9 mouse cellular contexts compared by ENCODE assay signal in the genomic region with DNA sequence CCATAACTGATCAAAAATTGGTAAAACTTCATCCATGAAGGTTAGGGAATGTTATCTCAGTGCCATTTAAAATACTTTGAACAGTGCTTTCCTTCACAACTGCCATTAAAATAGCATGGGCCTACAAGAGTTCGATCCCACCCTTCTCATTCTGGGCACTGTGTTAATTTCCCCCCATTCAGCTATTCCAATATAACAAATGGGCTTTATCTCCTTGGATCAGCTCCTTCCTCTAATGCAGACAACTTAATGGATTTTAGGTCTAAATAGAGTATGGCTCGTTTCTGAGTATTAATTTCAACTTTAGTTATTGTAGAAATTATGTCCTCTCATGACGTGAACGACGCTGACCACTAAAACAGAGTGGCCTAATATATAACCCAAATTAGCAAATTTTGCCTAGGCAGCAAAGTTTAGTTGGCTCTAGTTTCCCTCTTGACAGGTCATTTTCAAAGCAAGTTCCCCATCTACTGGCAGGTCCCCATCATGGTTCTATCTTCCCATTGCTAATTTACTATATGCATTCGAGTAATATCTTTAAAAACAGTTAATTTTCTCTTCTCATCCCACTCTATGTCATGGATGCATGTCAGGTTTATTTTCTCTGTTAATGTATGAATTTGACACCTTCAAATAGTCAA.
A peak's percentile ranks its signal among the peaks of the same experiment; 100 is the strongest.
DNase-seq lines count a peak whose midpoint lies in the region; ATAC-seq lines count a peak whose summit lies in the region.
"Had no signal": no experiment of that assay in that cellular context is flagged by ENCODE, and none has a peak within 500 bp of the region (broad histone marks: within the 10 kb centered on the region; RNA-seq: fewer than 3 reads in every experiment).

No protein-coding gene starts in this region.

- no peak overlapping the region for H3K9ac ChIP-seq in hindbrain, embryonic 16.5 days (ENCODE audit: low read depth, low read length)
- no peak overlapping the region for H3K9ac ChIP-seq in hindbrain, embryonic 13.5 days
- no peak overlapping the region for H3K9ac ChIP-seq in embryonic facial prominence, embryonic 14.5 days (ENCODE audit: low read depth, low read length)
- H3K9ac ChIP-seq: limb, embryonic 12.5 days had no signal

- DNase-seq in 3T3-L1 (ENCODE audit: low read depth, low spot score) (peak; percentile 34), MN1 (ENCODE audit: low spot score) (peak; percentile 27)
- peak; percentile 47 for DNase-seq in embryonic facial prominence, embryonic 14.5 days (ENCODE audit: low spot score)
- DNase-seq in gastrocnemius, adult 8-10 months (ENCODE audit: low spot score in 2 of 2), result no peak
- DNase-seq in frontal cortex, postnatal 25 days (ENCODE audit: low spot score in 2 of 2), result no peak

- H3K4me1 ChIP-seq in hindbrain, embryonic 16.5 days (ENCODE audit: control insufficient read depth, insufficient read depth, low read depth, low read length), result no peaks in the 10 kb centered on the region
- H3K4me1 ChIP-seq in hindbrain, embryonic 13.5 days (replicated peaks), result no peaks in the 10 kb centered on the region
- H3K4me1 ChIP-seq in embryonic facial prominence, embryonic 14.5 days (ENCODE audit: control insufficient read depth, insufficient read depth, low read length), result no peaks in the 10 kb centered on the region
- H3K4me1 ChIP-seq: limb, embryonic 12.5 days had no signal

- no peaks in the 10 kb centered on the region for H3K27me3 ChIP-seq in hindbrain, embryonic 16.5 days (replicated peaks; ENCODE audit: control insufficient read depth, insufficient read depth, low read length)
- H3K27me3 ChIP-seq in hindbrain, embryonic 13.5 days, result no peaks in the 10 kb centered on the region
- H3K27me3 ChIP-seq in embryonic facial prominence, embryonic 14.5 days (replicated peaks; ENCODE audit: control insufficient read depth, insufficient read depth, low read length), result no peaks in the 10 kb centered on the region
- H3K27me3 ChIP-seq: limb, embryonic 12.5 days had no signal

- no peak overlapping the region for H3K4me3 ChIP-seq in hindbrain, embryonic 16.5 days (ENCODE audit: low read length)
- no peak overlapping the region for H3K4me3 ChIP-seq in hindbrain, embryonic 13.5 days
- no peak overlapping the region for H3K4me3 ChIP-seq in embryonic facial prominence, embryonic 14.5 days (ENCODE audit: low read depth, low read length)
- H3K4me3 ChIP-seq: limb, embryonic 12.5 days had no signal

- 0 out of 2 replicates have a peak, but pooled peaks have one; percentile 52 for ATAC-seq in hindbrain, embryonic 16.5 days
- ATAC-seq in hindbrain, embryonic 13.5 days (ENCODE audit: low FRiP score), result no peak
- no peak for ATAC-seq in embryonic facial prominence, embryonic 14.5 days (ENCODE audit: low read depth)
- ATAC-seq in erythroblast, adult 5-6 weeks (replicated peaks; ENCODE audit: low FRiP score, poor library complexity, severe bottlenecking), result no peak

- 73% methylated on average over 6 of the region's 6 CpGs for WGBS in hindbrain, embryonic 16.5 days
- 77% methylated on average over 6 of the region's 6 CpGs for WGBS in hindbrain, embryonic 13.5 days
- 61% methylated on average over 6 of the region's 6 CpGs for WGBS in embryonic facial prominence, embryonic 14.5 days

- no peak overlapping the region for H3K4me2 ChIP-seq in hindbrain, embryonic 16.5 days (ENCODE audit: low read length)
- no peak overlapping the region for H3K4me2 ChIP-seq in hindbrain, embryonic 13.5 days
- no peak overlapping the region for H3K4me2 ChIP-seq in embryonic facial prominence, embryonic 14.5 days (ENCODE audit: low read depth, low read length)
- H3K4me2 ChIP-seq: limb, embryonic 12.5 days had no signal

- no peaks in the 10 kb centered on the region for H3K36me3 ChIP-seq in hindbrain, embryonic 16.5 days (ENCODE audit: control insufficient read depth, insufficient read depth, low read length)
- no peaks in the 10 kb centered on the region for H3K36me3 ChIP-seq in hindbrain, embryonic 13.5 days
- no peaks in the 10 kb centered on the region for H3K36me3 ChIP-seq in embryonic facial prominence, embryonic 14.5 days (ENCODE audit: control insufficient read depth, insufficient read depth, low read length)
- H3K36me3 ChIP-seq: limb, embryonic 12.5 days had no signal

- no peaks in the 10 kb centered on the region for H3K9me3 ChIP-seq in hindbrain, embryonic 16.5 days (ENCODE audit: control insufficient read depth, low read length)
- H3K9me3 ChIP-seq in hindbrain, embryonic 13.5 days, result no peaks in the 10 kb centered on the region
- H3K9me3 ChIP-seq in embryonic facial prominence, embryonic 14.5 days (ENCODE audit: control insufficient read depth, low read length), result no peaks in the 10 kb centered on the region
- H3K9me3 ChIP-seq: limb, embryonic 12.5 days had no signal

- H3K27ac ChIP-seq in hindbrain, embryonic 16.5 days (ENCODE audit: low read depth, low read length), result no peak overlapping the region
- H3K27ac ChIP-seq in hindbrain, embryonic 13.5 days, result no peak overlapping the region
- H3K27ac ChIP-seq in embryonic facial prominence, embryonic 14.5 days (replicated peaks; ENCODE audit: low read depth, low read length), result no peak overlapping the region
- H3K27ac ChIP-seq: limb, embryonic 12.5 days had no signal

Comparison
In these comparisons a context has a peak if more than half of its experiments do, and no peak if none do; other contexts are left out.
1. DNase-seq: peak in 3T3-L1 (single experiment), MN1 (single experiment) and embryonic facial prominence, embryonic 14.5 days (single experiment); none in gastrocnemius, adult 8-10 months (0 of 2) and frontal cortex, postnatal 25 days (0 of 2).